Mouse (Mus musculus): Measurements from ENCODE around the gene Slc6a12. TPM values are rescaled to one million over a fixed set of nuclear protein-coding genes. Genes with fewer than 3 reads are reported as not detected.

Slc6a12 gene
- polyA plus RNA-seq, 1 experiment: 1.5 TPM

DNA sequence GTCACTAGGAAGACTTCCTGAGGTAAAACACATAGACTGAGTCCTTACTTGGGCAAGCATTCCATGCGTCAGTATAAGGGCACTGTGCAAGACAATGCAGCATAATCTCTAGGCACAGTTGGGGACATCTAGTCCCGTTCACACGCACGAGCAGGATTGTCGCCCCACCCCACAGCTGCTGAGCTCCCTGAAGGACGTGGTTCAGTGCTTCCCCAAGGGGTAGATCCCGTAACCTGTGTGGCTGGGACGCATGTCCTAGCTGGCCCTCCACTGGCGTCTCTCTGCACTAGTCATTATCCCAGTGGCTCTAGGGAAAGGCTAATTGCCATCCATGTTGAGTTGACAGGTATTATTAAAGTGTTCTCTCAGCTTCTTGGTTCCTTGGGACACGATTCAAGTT, 39.2 kb downstream of the Slc6a12 start:
- TF ChIP-seq POLR2A (IDR thresholded peaks at IDR 0.05; ENCODE audit: borderline replicate concordance, extremely low read depth, insufficient read depth, insufficient read length, poor library complexity, severe bottlenecking) (no peak), CTCF (IDR thresholded peaks at IDR 0.05; ENCODE audit: borderline replicate concordance, extremely low read depth, insufficient read depth, insufficient read length) (no peak)
- no peak for DNase-seq (ENCODE audit: low read depth)

DNA sequence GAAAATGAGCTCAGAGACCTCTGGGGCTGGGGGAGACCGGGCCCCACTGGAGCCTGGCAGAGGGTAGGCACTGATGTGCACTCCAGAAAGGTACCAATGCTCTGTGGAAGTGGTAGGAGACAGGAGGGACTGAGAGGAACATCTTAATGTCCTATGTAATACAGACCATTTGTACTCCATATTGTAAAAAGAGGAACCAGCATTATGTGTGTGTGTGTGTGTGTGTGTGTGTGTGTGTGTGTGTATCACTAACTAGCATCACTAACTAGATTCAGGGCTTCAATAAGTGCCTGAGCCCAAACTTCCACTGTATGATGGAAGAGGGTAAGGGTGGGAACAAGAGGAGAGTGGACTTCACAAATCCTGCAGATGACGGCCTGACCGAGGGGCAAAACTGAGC, 42.5 kb downstream of the Slc6a12 start:
- no peak for TF ChIP-seq POLR2A (IDR thresholded peaks at IDR 0.05; ENCODE audit: borderline replicate concordance, extremely low read depth, insufficient read depth, insufficient read length, poor library complexity, severe bottlenecking)
- TF ChIP-seq CTCF (IDR thresholded peaks at IDR 0.05; ENCODE audit: borderline replicate concordance, extremely low read depth, insufficient read depth, insufficient read length): no peak
- DNase-seq (ENCODE audit: low read depth): no peak

GRCm38 (mm10) chr6:121392610-121393252, 49.9 kb downstream of the Slc6a12 start:
- no peak for DNase-seq (ENCODE audit: low read depth)
- TF ChIP-seq POLR2A (IDR thresholded peaks at IDR 0.05; ENCODE audit: borderline replicate concordance, extremely low read depth, insufficient read depth, insufficient read length, poor library complexity, severe bottlenecking) (no peak), CTCF (IDR thresholded peaks at IDR 0.05; ENCODE audit: borderline replicate concordance, extremely low read depth, insufficient read depth, insufficient read length) (no peak)

- TF ChIP-seq POLR2A (IDR thresholded peaks at IDR 0.05; ENCODE audit: borderline replicate concordance, extremely low read depth, insufficient read depth, insufficient read length, poor library complexity, severe bottlenecking) (no peak), CTCF (IDR thresholded peaks at IDR 0.05; ENCODE audit: borderline replicate concordance, extremely low read depth, insufficient read depth, insufficient read length) (no peak)
- no peak for DNase-seq (ENCODE audit: low read depth)
These were observed 58.3 kb downstream of the Slc6a12 start for GRCm38 (mm10) chr6:121401140-121401539.

DNA sequence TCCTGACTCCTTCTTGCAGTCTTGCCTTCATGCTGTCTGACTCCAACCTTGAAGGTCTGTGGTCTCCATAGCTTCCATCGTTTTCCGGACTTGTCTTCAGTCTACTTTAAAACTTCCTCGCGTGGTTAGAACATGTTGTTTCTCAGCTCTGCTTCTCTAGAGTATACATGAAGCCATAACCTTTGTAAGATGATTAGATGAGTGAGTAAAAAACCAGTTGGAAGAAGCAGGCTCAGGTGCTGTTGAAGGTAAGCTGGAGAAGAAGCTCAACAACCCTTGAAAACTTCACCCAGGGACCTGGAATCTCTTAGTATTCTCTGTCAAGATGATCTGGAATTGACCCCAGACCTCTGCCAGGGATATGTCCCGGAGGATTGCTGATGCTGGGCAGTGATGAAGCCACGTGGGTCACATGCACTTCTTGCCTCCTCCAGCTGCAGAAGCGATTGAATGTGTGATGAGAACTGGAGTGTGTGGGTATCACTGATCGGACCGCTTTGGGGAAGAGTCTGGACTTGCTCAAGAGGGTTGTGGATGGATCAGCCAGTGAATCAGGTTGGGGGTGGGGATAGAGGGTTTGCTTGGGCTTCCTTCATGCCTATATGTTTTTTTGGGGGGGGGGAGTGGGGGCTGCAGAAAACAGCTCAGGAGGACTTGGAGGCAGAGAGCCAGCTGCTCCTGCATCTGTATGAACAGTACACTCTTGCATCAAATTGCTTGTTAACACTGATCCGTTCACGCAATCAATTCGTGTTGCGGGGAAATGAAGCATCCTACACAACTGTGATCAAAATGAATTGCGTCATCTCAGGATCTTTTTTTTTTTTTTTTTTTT, 59.2 kb downstream of the Slc6a12 start:
- peak; percentile 62 for DNase-seq (ENCODE audit: low read depth)
- no peak for TF ChIP-seq CTCF (IDR thresholded peaks at IDR 0.05; ENCODE audit: borderline replicate concordance, extremely low read depth, insufficient read depth, insufficient read length)
- no peak for TF ChIP-seq POLR2A (IDR thresholded peaks at IDR 0.05; ENCODE audit: borderline replicate concordance, extremely low read depth, insufficient read depth, insufficient read length, poor library complexity, severe bottlenecking)

DNA sequence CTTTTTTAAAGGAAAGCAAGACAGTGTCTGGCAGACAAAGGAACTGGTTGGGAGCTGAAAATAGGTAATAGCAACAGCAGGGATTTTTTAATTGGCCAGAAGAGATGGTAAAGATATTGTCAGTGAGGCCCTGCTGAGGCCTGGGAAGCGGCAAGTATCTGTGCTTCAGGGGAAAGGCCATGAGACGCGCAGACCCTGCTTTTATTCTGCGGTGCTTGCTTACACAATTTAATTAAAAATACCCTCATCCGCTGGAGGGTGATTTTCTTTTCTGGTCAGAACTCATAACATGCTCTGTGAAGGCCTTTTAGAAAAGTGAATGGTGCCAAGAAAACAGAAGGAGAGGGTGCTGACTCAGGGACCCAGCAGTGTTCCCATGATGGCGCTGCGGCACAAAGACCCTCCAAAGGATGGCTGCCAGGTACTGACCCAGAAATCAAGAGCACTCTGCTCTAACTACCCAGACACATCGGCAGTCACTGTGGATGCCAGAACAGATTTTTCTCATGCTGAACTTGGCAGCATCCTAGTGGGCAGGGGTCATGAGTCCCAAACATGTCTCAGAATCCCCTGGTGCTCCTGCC, 59.9 kb downstream of the Slc6a12 start:
- peak; percentile 64 for DNase-seq (ENCODE audit: low read depth)
- no peak for TF ChIP-seq POLR2A (IDR thresholded peaks at IDR 0.05; ENCODE audit: borderline replicate concordance, extremely low read depth, insufficient read depth, insufficient read length, poor library complexity, severe bottlenecking)
- no peak for TF ChIP-seq CTCF (IDR thresholded peaks at IDR 0.05; ENCODE audit: borderline replicate concordance, extremely low read depth, insufficient read depth, insufficient read length)

- TF ChIP-seq POLR2A (IDR thresholded peaks at IDR 0.05; ENCODE audit: borderline replicate concordance, extremely low read depth, insufficient read depth, insufficient read length, poor library complexity, severe bottlenecking) (no peak), CTCF (IDR thresholded peaks at IDR 0.05; ENCODE audit: borderline replicate concordance, extremely low read depth, insufficient read depth, insufficient read length) (no peak)
- no peak for DNase-seq (ENCODE audit: low read depth)
These were observed 62.4 kb downstream of the Slc6a12 start for GRCm38 (mm10) chr6:121405311-121405710.

GRCm38 (mm10) chr6:121407571-121408011, 64.7 kb downstream of the Slc6a12 start:
- peak; percentile 24 for DNase-seq (ENCODE audit: low read depth)
- TF ChIP-seq CTCF (IDR thresholded peaks at IDR 0.05; ENCODE audit: borderline replicate concordance, extremely low read depth, insufficient read depth, insufficient read length): no peak
- TF ChIP-seq POLR2A (IDR thresholded peaks at IDR 0.05; ENCODE audit: borderline replicate concordance, extremely low read depth, insufficient read depth, insufficient read length, poor library complexity, severe bottlenecking): no peak

GRCm38 (mm10) chr6:121412558-121413297, 69.9 kb downstream of the Slc6a12 start:
- TF ChIP-seq POLR2A (IDR thresholded peaks at IDR 0.05; ENCODE audit: borderline replicate concordance, extremely low read depth, insufficient read depth, insufficient read length, poor library complexity, severe bottlenecking) (no peak), CTCF (IDR thresholded peaks at IDR 0.05; ENCODE audit: borderline replicate concordance, extremely low read depth, insufficient read depth, insufficient read length) (no peak)
- no peak for DNase-seq (ENCODE audit: low read depth)

Other genes starting within 250 kb of the Slc6a12 start
- 31.2 and 57.5 TPM in 2 replicates for gene Mical3, start 212.1 kb upstream of the Slc6a12 start, polyA plus RNA-seq (2012; rRNA removed)
- 23.3 and 25.3 TPM in 2 replicates for gene Pex26, start 159.4 kb upstream of the Slc6a12 start, polyA plus RNA-seq (2012; rRNA removed)
- gene Tuba8, start 132.4 kb upstream of the Slc6a12 start, polyA plus RNA-seq (2012; rRNA removed): 0.06 and 0.26 TPM in 2 replicates
- 0.35 and 0.56 TPM in 2 replicates for gene Usp18, start 97.2 kb upstream of the Slc6a12 start, polyA plus RNA-seq (2012; rRNA removed)
- 18.4 and 25.4 TPM in 2 replicates for gene Slc6a13, start 42.8 kb upstream of the Slc6a12 start, polyA plus RNA-seq (2012; rRNA removed)
- 16.7 and 31.5 TPM in 2 replicates for gene Iqsec3, start 130.6 kb downstream of the Slc6a12 start, polyA plus RNA-seq (2012; rRNA removed)

All from brain, embryonic 14.5 days (tissue).